Mouse (Mus musculus) testis, adult 2 months (tissue): ENCODE results near the gene Mpeg1.

Experiments used
- CTCF ChIP-seq: fragments of 200-500 bp; IDR thresholded peaks from 2 replicates; pipeline ENCODE4 v1.5.1; 2012; ENCODE audit warnings: low read depth, mild to moderate bottlenecking, inconsistent platforms, low read length, moderate library complexity; ENCODE audit not compliant: control insufficient read depth, insufficient read depth, insufficient replicate concordance
- POLR2A ChIP-seq: fragments of 200-500 bp; IDR thresholded peaks from 2 replicates; pipeline ENCODE4 v1.6.1; 2012; ENCODE audit warnings: low read depth, mild to moderate bottlenecking, inconsistent platforms, low read length, moderate library complexity; ENCODE audit not compliant: control insufficient read depth

GRCm38 (mm10) chr19:12489675-12490570 is 29.3 kb downstream of the Mpeg1 start:
- TF ChIP-seq CTCF = no peak
- no peak for TF ChIP-seq POLR2A
